Mouse (Mus musculus): ENCODE measurements around the gene Gm10840.
"Not testable (repeated sequence)": the region's sequence is repeated elsewhere in the genome, so short reads cannot be mapped to it uniquely, and the experiment has no call there.

Gene Gm10840

DNA sequence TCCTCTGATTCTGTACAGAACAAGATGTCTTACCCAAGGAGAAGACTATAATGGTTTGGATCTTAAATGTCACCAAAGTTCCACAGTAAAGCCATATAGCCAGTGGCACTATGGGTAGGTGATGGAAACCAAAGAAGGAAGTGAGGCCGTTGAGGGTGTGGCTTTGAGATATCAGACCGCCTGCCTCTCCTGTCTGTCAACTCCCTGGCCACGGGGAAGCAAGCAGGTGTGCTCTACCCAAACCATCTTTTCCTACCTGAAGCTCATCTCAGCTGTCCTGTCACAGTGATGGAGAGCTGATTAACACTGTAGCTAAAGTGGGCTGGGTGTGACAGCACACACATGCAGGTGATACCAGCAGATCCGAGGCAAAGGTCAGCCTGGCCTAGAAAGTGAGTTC lies 37.6 kb downstream of the Gm10840 start:
- DNase-seq (ENCODE audit: low spot score): no peak

- DNase-seq (ENCODE audit: low spot score): not testable (repeated sequence)
Observed at GRCm38 (mm10) chr11:106199997-106200396, 39.3 kb downstream of the Gm10840 start.

GRCm38 (mm10) chr11:106200756-106201155 lies 40.1 kb downstream of the Gm10840 start:
- no peak for DNase-seq (ENCODE audit: low spot score)

DNA sequence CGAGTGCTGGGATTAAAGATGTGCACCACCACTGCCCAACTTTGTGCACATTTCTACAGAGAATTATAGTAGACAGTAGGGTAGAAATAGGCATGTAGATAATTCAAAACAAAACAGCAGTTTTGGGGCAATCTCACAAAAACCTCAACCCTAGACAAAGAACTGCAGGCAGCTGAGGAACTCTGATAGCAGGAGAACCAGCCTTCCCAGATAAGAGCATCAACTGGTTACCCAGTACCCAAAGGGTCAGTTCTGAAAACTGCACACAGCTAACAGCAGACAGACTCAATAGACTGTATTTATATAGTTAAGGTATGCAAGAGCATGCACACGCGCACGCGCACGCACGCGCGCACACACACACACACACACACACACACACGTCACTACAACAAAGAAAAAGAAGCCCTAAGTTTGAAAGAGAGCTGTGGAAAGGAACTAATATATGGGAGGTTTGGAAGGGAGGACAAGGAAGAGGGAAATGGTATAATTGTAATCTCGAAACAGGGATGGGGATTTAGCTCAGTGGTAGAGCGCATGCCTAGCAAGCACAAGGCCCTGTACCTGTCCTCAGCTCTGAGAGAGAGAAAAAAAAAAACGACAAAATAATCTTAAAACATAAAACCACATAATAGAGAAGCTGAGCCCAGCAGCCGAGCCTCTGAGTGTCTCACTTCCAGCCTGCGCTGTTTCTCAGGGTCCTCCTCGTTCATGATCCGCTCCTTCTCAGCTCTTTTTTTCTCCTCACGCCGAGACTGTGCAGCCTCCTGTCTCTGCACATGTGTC lies 40.9 kb downstream of the Gm10840 start:
- DNase-seq (ENCODE audit: low spot score): no peak

DNA sequence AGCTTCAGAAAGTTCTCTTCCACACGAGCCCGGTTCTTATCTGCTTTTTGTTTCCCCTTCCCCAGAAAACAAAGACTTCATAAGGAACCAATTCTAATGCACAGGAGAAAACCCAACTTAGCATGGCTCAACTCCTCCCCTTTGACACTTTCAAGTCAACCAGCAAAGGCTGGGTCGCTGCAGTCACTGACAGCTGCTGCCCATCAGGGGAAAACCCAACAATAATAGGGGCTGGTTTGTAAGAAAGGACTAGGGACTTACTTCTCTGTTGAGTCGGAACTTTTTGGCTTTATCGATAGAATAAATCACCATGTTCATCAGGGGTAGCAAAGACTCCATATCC lies 41.4 kb downstream of the Gm10840 start, which contains the start of gene Strada:
Gene Strada (minus strand): TSS at position 46 of the 343 bp plus-strand sequence.
- no peak for DNase-seq (ENCODE audit: low spot score)

Measured in urinary bladder, postnatal 14 days (tissue).